Mouse (Mus musculus) small intestine, adult 2 months (tissue): ENCODE data around the gene Zfp287.

Experiments used
- CTCF ChIP-seq: fragments of 200-500 bp; IDR thresholded peaks from 2 replicates; pipeline ENCODE4 v1.5.1; 2012; ENCODE audit warnings: low read depth, mild to moderate bottlenecking, control low read depth, inconsistent platforms, low read length, moderate library complexity, mixed read lengths; ENCODE audit not compliant: insufficient replicate concordance, insufficient read length; ENCODE audit errors: extremely low read depth
- POLR2A ChIP-seq: fragments of 200-500 bp; IDR thresholded peaks from 2 replicates; pipeline ENCODE4 v1.6.1; 2012; ENCODE audit warnings: low read depth, mild to moderate bottlenecking, control low read depth, inconsistent platforms, low read length, moderate library complexity

DNA sequence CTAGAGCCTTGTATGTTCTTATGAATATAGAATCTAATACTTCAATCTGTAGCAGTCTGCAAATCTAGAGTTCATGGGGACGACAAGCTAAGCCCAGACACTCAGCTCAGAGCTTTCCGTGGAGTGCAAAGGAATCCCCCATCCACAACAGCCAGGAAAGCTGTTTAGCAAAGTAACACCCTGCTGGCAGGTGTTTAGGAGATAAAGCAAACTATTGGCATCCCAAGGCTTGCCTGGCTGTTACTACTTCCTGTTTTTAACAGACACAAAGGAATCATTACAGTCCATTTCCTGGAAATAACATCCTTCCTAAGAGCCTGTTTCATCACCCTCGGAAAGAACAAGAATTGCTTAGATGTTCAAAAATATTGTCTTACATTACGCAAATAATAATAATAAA is 70.8 kb downstream of the Zfp287 start:
- no peak for TF ChIP-seq CTCF
- TF ChIP-seq POLR2A, result no peak
